Mouse (Mus musculus) CH12.LX (cell line): ENCODE results near the gene Tssk2. TPM values are rescaled to one million over a fixed set of nuclear protein-coding genes. Genes with fewer than 3 reads are reported as not detected.

ENCODE experiments used
- DNase-seq: peaks from one replicate; pipeline ENCODE4 v3.0.0-alpha.2; 2013; ENCODE audit errors: extremely low read depth
- H3K27ac ChIP-seq: 2 replicates; pipeline ENCODE4 v1.5.1; 2012; ENCODE audit warnings: low read depth, mild to moderate bottlenecking, control low read depth, moderate library complexity; ENCODE audit not compliant: insufficient read depth
- H3K27me3 ChIP-seq: replicated peaks from 2 replicates; pipeline ENCODE3; 2012; ENCODE audit warnings: inconsistent platforms
- H3K36me3 ChIP-seq, 2 experiments: replicated peaks in 1 of 2; 2 replicates each; pipeline versions ENCODE3 to v1.6.1; 2012; ENCODE audit warnings: inconsistent platforms in 1 of 2, low read length in 1 of 2, mild to moderate bottlenecking in 1 of 2, mixed read lengths in 1 of 2, moderate library complexity in 1 of 2; ENCODE audit not compliant: control insufficient read depth in 1 of 2, insufficient read depth in 1 of 2
- H3K4me1 ChIP-seq, 2 experiments: 2 replicates each; pipeline ENCODE4 v1.6.1; 2012; ENCODE audit warnings: inconsistent platforms in 1 of 2, moderate library complexity in 1 of 2; ENCODE audit not compliant: insufficient read depth in 2 of 2, control insufficient read depth in 1 of 2
- H3K4me2 ChIP-seq: 2 replicates; pipeline ENCODE4 v1.6.1; 2012; ENCODE audit warnings: low read depth, mild to moderate bottlenecking, control low read depth; ENCODE audit not compliant: poor library complexity, insufficient read depth, severe bottlenecking
- H3K4me3 ChIP-seq, 3 experiments: fragments of 150-350 bp in 1 of 3; sonication (generic) in 1 of 3; replicated peaks in 1 of 3; 2 replicates each; pipeline versions ENCODE3 to v1.5.1; 2011 to 2012; ENCODE audit warnings: low read depth in 2 of 3, low read length in 2 of 3, mild to moderate bottlenecking in 2 of 3, moderate library complexity in 2 of 3, control low read depth in 1 of 3, improper control_type of control experiment in 1 of 3, inconsistent platforms in 1 of 3, mixed read lengths in 1 of 3; ENCODE audit not compliant: poor library complexity in 1 of 3
- H3K79me2 ChIP-seq: replicated peaks from 2 replicates; pipeline ENCODE4 v1.6.1; 2012; ENCODE audit warnings: mild to moderate bottlenecking, moderate library complexity; ENCODE audit not compliant: control insufficient read depth, poor library complexity, insufficient read depth, severe bottlenecking; ENCODE audit errors: extremely low read depth
- H3K9ac ChIP-seq: 2 replicates; pipeline ENCODE4 v1.6.1; 2012; ENCODE audit warnings: low read depth, mild to moderate bottlenecking, control low read depth, moderate library complexity; ENCODE audit not compliant: insufficient read depth
- H3K9me3 ChIP-seq: replicated peaks from 2 replicates; pipeline ENCODE3; 2012; ENCODE audit warnings: low read length, inconsistent platforms, mixed read lengths
- BHLHE40 ChIP-seq: IDR thresholded peaks from 2 replicates; pipeline ENCODE4 v1.6.1; 2011; ENCODE audit warnings: mild to moderate bottlenecking, low read depth, low read length, improper control_type of control experiment
- CHD1 ChIP-seq: IDR thresholded peaks from 2 replicates; pipeline ENCODE4 v1.6.1; 2012; ENCODE audit warnings: low read depth, low read length, improper control_type of control experiment, inconsistent platforms
- CTCF ChIP-seq, 2 experiments: IDR thresholded peaks in 1 of 2; conservative IDR thresholded peaks in 1 of 2; 2 replicates each; pipeline ENCODE4 v1.5.1; 2011 to 2012; ENCODE audit warnings: low read depth in 2 of 2, low read length in 2 of 2, improper control_type of control experiment in 1 of 2, inconsistent platforms in 1 of 2, mild to moderate bottlenecking in 1 of 2, moderate library complexity in 1 of 2
- E2F4 ChIP-seq: IDR thresholded peaks from 2 replicates; pipeline ENCODE4 v1.6.1; 2011; ENCODE audit warnings: low read depth, low read length, improper control_type of control experiment; ENCODE audit not compliant: insufficient replicate concordance
- ETS1 ChIP-seq: conservative IDR thresholded peaks from 2 replicates; pipeline ENCODE4 v1.6.1; 2012; ENCODE audit warnings: low read depth, mild to moderate bottlenecking, inconsistent platforms, low read length, improper control_type of control experiment, moderate library complexity
- GABPA ChIP-seq: IDR thresholded peaks from 2 replicates; pipeline ENCODE4 v1.6.1; 2012; ENCODE audit warnings: low read depth, low read length, improper control_type of control experiment, inconsistent platforms; ENCODE audit not compliant: insufficient replicate concordance
- HCFC1 ChIP-seq: IDR thresholded peaks from 2 replicates; pipeline ENCODE4 v1.6.1; 2012; ENCODE audit warnings: low read depth, mild to moderate bottlenecking, inconsistent platforms, low read length, improper control_type of control experiment
- IRF4 ChIP-seq: IDR thresholded peaks from 2 replicates; pipeline ENCODE4 v1.6.1; 2014; ENCODE audit warnings: low read depth, mild to moderate bottlenecking, inconsistent platforms, low read length, improper control_type of control experiment
- JUN ChIP-seq: IDR thresholded peaks from 2 replicates; pipeline ENCODE4 v1.6.1; 2011; ENCODE audit warnings: low read depth, mild to moderate bottlenecking, low read length, improper control_type of control experiment, moderate library complexity; ENCODE audit not compliant: insufficient read depth
- JUND ChIP-seq: conservative IDR thresholded peaks from 2 replicates; pipeline ENCODE4 v1.6.1; 2011; ENCODE audit warnings: low read depth, low read length, improper control_type of control experiment
- KAT2A ChIP-seq: IDR thresholded peaks from 2 replicates; pipeline ENCODE4 v1.6.1; 2012; ENCODE audit warnings: low read length, improper control_type of control experiment, inconsistent platforms; ENCODE audit not compliant: insufficient replicate concordance
- MAFK ChIP-seq: IDR thresholded peaks from 2 replicates; pipeline ENCODE4 v1.6.1; 2011; ENCODE audit warnings: low read length, improper control_type of control experiment; ENCODE audit not compliant: insufficient replicate concordance
- MAX ChIP-seq: IDR thresholded peaks from 2 replicates; pipeline ENCODE4 v1.6.1; 2011; ENCODE audit warnings: low read length, improper control_type of control experiment
- MEF2A ChIP-seq: IDR thresholded peaks from 2 replicates; pipeline ENCODE4 v1.6.1; 2014; ENCODE audit warnings: low read depth, mild to moderate bottlenecking, inconsistent platforms, low read length, improper control_type of control experiment, borderline replicate concordance
- MXI1 ChIP-seq: IDR thresholded peaks from 2 replicates; pipeline ENCODE4 v1.6.1; 2011; ENCODE audit warnings: mild to moderate bottlenecking, low read depth, low read length, improper control_type of control experiment
- MYC ChIP-seq: IDR thresholded peaks from 2 replicates; pipeline ENCODE4 v1.6.1; 2011; ENCODE audit warnings: low read depth, mild to moderate bottlenecking, improper control_type of control experiment, low read length
- NELFE ChIP-seq: IDR thresholded peaks from 2 replicates; pipeline ENCODE4 v1.6.1; 2011; ENCODE audit warnings: low read depth, low read length, improper control_type of control experiment
- NRF1 ChIP-seq: IDR thresholded peaks from 2 replicates; pipeline ENCODE4 v1.6.1; 2014; ENCODE audit warnings: low read depth, mild to moderate bottlenecking, inconsistent platforms, low read length, improper control_type of control experiment, moderate library complexity
- PAX5 ChIP-seq: IDR thresholded peaks from 2 replicates; pipeline ENCODE4 v1.6.1; 2012; ENCODE audit warnings: low read length, inconsistent platforms, mixed read lengths
- POLR2A ChIP-seq: IDR thresholded peaks from 2 replicates; pipeline ENCODE4 v1.6.1; 2011; ENCODE audit warnings: low read depth, mild to moderate bottlenecking, improper control_type of control experiment, low read length
- POLR2AphosphoS2 ChIP-seq: IDR thresholded peaks from 2 replicates; pipeline ENCODE4 v1.6.1; 2011; ENCODE audit warnings: low read depth, low read length, improper control_type of control experiment
- RAD21 ChIP-seq: IDR thresholded peaks from 2 replicates; pipeline ENCODE4 v1.6.1; 2011; ENCODE audit warnings: low read depth, mild to moderate bottlenecking, low read length, improper control_type of control experiment, moderate library complexity
- SIN3A ChIP-seq: IDR thresholded peaks from 2 replicates; pipeline ENCODE4 v1.6.1; 2012; ENCODE audit warnings: low read length, improper control_type of control experiment, inconsistent platforms
- SMC3 ChIP-seq: IDR thresholded peaks from 2 replicates; pipeline ENCODE4 v1.6.1; 2011; ENCODE audit warnings: low read depth, low read length, improper control_type of control experiment
- TBP ChIP-seq: conservative IDR thresholded peaks from 2 replicates; pipeline ENCODE4 v1.6.1; 2011; ENCODE audit warnings: low read depth, low read length, improper control_type of control experiment
- TCF12 ChIP-seq: IDR thresholded peaks from 2 replicates; pipeline ENCODE4 v1.6.1; 2014; ENCODE audit warnings: low read depth, mild to moderate bottlenecking, inconsistent platforms, low read length, improper control_type of control experiment
- UBTF ChIP-seq: IDR thresholded peaks from 2 replicates; pipeline ENCODE4 v1.6.1; 2012; ENCODE audit warnings: low read depth, mild to moderate bottlenecking, inconsistent platforms, low read length, improper control_type of control experiment, moderate library complexity
- USF2 ChIP-seq: conservative IDR thresholded peaks from 2 replicates; pipeline ENCODE4 v1.6.1; 2011; ENCODE audit warnings: low read depth, low read length, improper control_type of control experiment
- ZMIZ1 ChIP-seq: IDR thresholded peaks from 2 replicates; pipeline ENCODE4 v1.6.1; 2012; ENCODE audit warnings: low read depth, mild to moderate bottlenecking, inconsistent platforms, low read length, improper control_type of control experiment
- ZNF384 ChIP-seq: IDR thresholded peaks from 2 replicates; pipeline ENCODE4 v1.6.1; 2012; ENCODE audit warnings: low read depth, low read length, improper control_type of control experiment, inconsistent platforms
- dilution Hi-C: fragments of 300-500 bp; cut with MboI; formaldehyde crosslinking; loops from 2 replicates; pipeline ENCODE4 v1.14.3; 2020; ENCODE audit warnings: low sequenced_read_pairs; ENCODE audit not compliant: extremely low pct_unique_long_range_greater_than_20kb, extremely low pct_ligation_motif_present
- in situ Hi-C: fragments of 300-500 bp; cut with MboI; formaldehyde crosslinking; loops from 3 replicates; pipeline ENCODE4 v1.14.3; 2019; ENCODE audit warnings: low sequenced_read_pairs, low pct_ligation_motif_present, low pct_unique_long_range_greater_than_20kb, mixed read lengths
- polyA plus RNA-seq: library from polyadenylated mRNA; unstranded; fragments of >175 nt; gene quantifications from 2 replicates; pipeline ENCODE4 v1.2.1, GENCODE M21; 2012; ENCODE audit warnings: low read depth; ENCODE audit not compliant: insufficient read length
- total RNA-seq, 2 experiments: library from RNA; depleted of rRNA; stranded (reverse); fragments of 300-350 nt in 1 of 2; fragments of >200 nt in 1 of 2; gene quantifications; 2 replicates each; pipeline ENCODE4 v1.2.3; 2012 to 2014

Tssk2 gene
- total and polyA plus RNA-seq, 3 experiments, result 0.21 TPM; not detected in 2

- Histone ChIP-seq H3K4me1 (peaks cover 0 to 8% of the 10 kb centered on the region in 2 experiments; a peak in 2 of 4 replicates), H3K9me3 (no peaks in the 10 kb centered on the region), H3K27ac (no peak overlapping the region), H3K4me3 (no peak overlapping the region), H3K4me2 (no peak overlapping the region)
- in situ Hi-C loops, result no loop called here
- dilution Hi-C loops, result no loop called here
- no peak for DNase-seq
- TF ChIP-seq SMC3 (no peak), CTCF (conservative IDR thresholded peaks at IDR 0.05 in 1 of 2, IDR thresholded peaks at IDR 0.05 in 1 of 2; ENCODE audit: low read depth in 2 of 2, low read length in 2 of 2) (no peak), GABPA (no peak), TBP (no peak), POLR2A (no peak), JUN (no peak), MAX (no peak), BHLHE40 (no peak), USF2 (no peak), ETS1 (no peak), NELFE (no peak), MEF2A (no peak), MAFK (no peak), TCF12 (no peak), SIN3A (no peak), ZMIZ1 (no peak), CHD1 (no peak)
- TF ChIP-seq, all 38 proteins: peak for 0
- Histone ChIP-seq H3K27me3 (no peaks in the 10 kb centered on the region), H3K36me3 (peaks cover 22 to 36% of the 10 kb centered on the region in 2 experiments), H3K9ac (no peak overlapping the region), H3K79me2 (0 out of 2 replicates have a peak, but pooled peaks cover under 1% of the 10 kb centered on the region)
These were observed 2.3 kb upstream of the Tssk2 start for GRCm38 (mm10) chr16:17896091-17896490.

GRCm38 (mm10) chr16:17911052-17911595 is 12.7 kb downstream of the Tssk2 start, which contains the start of gene Ess2:
Ess2 (minus strand) TSS chr16:17911348.
- Histone ChIP-seq H3K4me2 (peak within 1 kb of the TSS; percentile 80), H3K4me1 (peaks cover 4 to 9% of the 10 kb centered on the region in 2 experiments; a peak in 3 of 4 replicates), H3K9ac (peak within 1 kb of the TSS; percentile 74), H3K79me2 (peaks cover 14% of the 10 kb centered on the region), H3K9me3 (peaks cover 8% of the 10 kb centered on the region), H3K27me3 (peaks cover 25% of the 10 kb centered on the region), H3K4me3 (peak within 1 kb of the TSS; percentile 73 to 90 (median 78)), H3K27ac (peak within 1 kb of the TSS; percentile 10; the same call in 1 of the 2 replicates), H3K36me3 (peaks cover 34 to 39% of the 10 kb centered on the region in 2 experiments)
- dilution Hi-C loops, result no loop called here
- peak; percentile 99 for DNase-seq
- in situ Hi-C loops, result loop anchor here (5.0 kb wide), 2 partner anchors 76 to 126 kb away; no protein-coding TSS in a partner anchor
- TF ChIP-seq ETS1 (no peak; the same call in 1 of the 2 replicates), POLR2AphosphoS2 (peak; percentile 61; the same call in 1 of the 2 replicates), USF2 (no peak), ZMIZ1 (0 out of 2 replicates have a peak, but pooled peaks have one; percentile 61), NRF1 (peak; percentile 64), KAT2A (peak; percentile 94; the same call in 1 of the 2 replicates), HCFC1 (peak; percentile 99), UBTF (no peak), E2F4 (no peak), IRF4 (peak; percentile 76), RAD21 (peak; percentile 76), CHD1 (no peak), MYC (peak; percentile 91), CTCF (conservative IDR thresholded peaks at IDR 0.05 in 1 of 2, IDR thresholded peaks at IDR 0.05 in 1 of 2; ENCODE audit: low read depth in 2 of 2, low read length in 2 of 2) (peak; percentile 66 to 96), SMC3 (peak; percentile 82), ZNF384 (peak; percentile 100), PAX5 (no peak), NELFE (peak; percentile 87), MXI1 (peak; percentile 93), JUND (peak; percentile 66), BHLHE40 (peak; percentile 39; the same call in 1 of the 2 replicates), MAX (no peak; the same call in none of the 2 replicates), MAFK (no peak), JUN (no peak)
